Mouse (Mus musculus) frontal cortex, postnatal 14 days (tissue): ENCODE data around the gene Acsbg2.

Experiments
- DNase-seq, 2 experiments: peaks; one replicate each; pipeline ENCODE4 v3.0.0; 2022; ENCODE audit warnings: low spot score in 2 of 2

The Acsbg2 gene

DNA sequence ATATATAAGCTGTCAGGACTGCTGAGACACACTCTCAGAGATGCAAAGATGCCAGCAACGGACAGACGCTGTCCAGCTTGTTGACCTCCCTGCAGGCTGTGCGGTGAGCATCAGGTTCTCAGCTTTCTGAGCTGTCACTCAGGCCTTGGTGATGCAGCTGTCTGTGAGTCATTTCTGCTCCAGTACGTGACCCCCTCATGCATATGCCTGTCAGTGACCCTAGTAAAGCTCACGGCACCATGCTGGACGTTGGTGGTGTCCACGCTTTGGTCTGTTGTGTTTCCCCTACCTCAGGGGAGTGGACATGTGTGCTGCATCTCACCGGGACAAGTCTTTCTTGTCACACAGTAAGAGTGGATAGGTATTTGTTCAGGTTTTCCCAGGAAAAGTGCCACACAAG lies 2.5 kb downstream of the Acsbg2 start:
- DNase-seq: no peak

DNA sequence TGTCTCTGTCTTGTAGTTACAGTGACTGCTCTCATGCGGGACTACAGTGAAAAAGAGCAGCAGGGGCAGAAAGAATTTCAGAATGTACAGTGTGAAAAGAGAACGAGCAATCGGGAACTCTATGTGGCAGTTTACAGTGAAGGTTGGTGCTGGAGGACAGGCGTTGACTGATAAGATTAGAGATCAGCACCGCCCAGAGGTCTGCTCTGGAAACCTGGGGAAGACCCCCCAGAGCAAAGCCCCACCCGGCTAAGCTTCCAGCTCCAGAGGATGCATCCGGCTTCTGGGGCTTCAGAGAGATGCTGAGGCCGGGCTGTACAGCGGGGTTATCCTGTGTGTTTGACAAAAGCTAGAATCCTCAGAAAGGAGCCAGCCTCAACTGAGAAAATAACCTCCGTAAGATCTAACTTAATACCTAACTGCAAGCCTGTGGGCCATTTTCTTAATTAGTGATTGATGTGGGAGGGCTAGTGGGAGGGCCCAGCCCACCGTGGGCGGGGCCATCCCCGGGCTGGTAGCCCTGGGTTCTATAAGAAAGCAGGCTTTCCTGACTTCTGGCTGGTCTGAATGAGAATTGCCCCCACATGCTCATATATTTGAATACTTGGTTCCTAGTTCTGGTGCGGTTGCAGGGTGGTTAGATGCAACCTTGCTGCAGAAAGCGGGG lies 3.8 kb downstream of the Acsbg2 start:
- no peak for DNase-seq

DNA sequence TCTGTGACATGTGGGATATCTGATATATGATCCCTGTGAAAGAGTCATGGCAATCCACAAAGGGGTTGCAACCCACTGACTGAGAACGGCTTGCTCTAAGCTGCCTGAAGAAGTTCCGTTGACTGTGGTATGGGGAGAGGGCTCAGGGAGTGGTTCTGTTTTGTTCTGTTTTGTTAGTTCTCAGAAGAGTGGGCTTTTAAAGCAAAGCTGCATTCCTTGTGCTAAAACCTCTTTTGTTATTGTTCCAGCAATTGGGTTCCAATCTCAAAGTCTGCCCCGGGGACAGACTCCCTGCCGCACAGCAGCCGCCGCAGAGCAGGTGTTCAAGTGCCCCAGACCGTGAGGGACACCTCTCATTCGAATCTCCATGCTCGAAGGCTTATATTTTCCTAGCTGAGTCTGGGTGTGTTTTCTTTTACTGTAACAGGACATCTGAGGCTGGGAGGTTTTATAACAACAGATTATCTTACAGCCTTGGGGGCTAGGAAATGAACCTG lies 4.7 kb downstream of the Acsbg2 start:
- no peak for DNase-seq

DNA sequence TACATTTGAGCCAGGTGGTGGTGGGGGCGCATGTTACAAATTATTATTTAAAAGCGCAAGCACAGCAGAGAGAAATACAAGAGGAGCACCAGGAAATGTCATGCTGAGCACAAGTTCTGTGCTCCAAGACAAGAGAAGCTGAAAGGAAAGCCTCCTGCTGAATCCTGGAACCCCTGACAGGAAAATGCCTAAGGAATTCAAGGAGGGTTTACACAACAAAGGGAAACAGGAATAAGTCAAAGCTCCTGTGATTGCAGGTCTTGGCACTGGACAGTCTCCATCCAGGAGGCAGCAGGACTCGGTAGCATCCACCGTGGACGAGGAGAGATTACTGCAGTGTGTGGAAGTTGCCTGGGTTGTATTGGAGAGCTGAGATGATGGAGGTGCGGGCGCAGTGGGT lies 8.2 kb downstream of the Acsbg2 start:
- no peak for DNase-seq

DNA sequence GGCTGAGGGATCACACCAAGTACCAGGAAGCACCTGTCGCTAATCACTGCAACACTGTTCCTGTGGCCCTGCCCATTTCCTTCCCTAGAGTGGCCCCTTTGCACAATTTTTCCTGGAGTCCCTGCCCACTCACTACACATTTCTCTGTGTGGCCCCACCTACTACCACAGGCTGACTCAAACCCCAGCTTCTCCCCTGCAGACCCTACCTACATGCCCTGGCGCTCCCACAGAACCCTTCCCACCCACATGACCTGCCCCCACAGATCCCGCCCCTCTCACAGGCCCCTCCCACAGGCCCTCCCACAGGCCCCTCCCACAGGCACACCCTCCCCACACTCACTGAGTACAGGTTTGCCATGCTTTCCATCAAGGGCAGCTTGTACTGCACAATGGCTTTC lies 13.1 kb downstream of the Acsbg2 start:
- no peak for DNase-seq

DNA sequence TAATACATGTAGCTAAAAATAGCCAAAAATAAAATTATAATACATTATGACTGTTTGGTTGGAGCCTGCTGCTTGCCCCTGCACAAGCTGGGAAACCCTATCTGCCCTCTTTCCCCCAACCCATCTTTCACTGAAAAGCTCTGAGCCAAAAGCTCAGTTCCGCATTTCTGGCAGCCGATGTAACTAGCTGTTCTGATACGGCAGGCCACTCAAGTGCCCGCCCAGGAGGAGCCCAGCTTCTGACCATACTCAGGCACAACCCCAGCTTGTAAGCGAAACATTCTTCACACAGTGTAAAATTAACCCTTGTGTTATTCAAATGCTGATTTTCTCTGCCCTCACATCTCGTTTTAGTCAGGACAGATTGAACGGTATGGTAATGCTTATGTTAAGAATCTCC lies 15.3 kb downstream of the Acsbg2 start:
- no peak for DNase-seq

DNA sequence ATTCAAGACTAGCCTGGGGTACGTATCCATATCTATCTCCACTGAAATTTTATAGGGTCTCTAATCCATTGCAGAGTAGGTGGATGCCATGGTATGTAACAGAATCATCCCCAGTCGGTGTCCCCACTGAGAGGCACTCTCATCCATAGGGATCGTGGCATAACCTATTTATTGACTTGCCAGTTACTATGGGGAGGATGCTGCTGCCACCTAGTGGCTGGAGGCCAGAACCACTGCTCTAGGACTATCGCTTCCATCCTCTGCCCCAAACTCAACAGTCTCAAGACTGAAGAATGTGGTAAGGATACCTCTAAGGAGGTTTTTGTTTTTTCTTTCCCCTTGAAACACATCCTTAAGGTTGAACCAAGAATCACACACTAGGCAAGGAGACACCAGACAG lies 16.0 kb downstream of the Acsbg2 start:
- DNase-seq: peak in 1 of 2 experiments; percentile 14

DNA sequence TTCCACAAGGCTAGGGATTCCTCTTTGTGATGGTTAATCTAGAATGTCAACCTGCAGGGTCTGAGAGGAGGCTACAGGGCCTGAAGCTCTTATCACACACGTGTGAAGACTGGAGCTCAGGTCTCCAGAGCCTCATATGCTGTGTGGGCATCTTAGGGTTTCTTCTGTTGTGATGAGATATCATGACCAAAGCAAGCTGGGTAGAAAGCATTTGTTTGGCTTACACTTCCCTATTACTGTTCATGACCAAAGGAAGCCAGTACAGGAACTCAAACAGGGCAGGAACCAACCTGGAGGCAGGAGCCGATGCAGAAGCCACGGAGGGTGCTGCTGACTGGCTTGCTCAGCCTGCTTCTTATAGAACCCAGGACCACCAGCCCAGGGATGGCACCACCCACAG lies 18.8 kb downstream of the Acsbg2 start:
- no peak for DNase-seq

DNA sequence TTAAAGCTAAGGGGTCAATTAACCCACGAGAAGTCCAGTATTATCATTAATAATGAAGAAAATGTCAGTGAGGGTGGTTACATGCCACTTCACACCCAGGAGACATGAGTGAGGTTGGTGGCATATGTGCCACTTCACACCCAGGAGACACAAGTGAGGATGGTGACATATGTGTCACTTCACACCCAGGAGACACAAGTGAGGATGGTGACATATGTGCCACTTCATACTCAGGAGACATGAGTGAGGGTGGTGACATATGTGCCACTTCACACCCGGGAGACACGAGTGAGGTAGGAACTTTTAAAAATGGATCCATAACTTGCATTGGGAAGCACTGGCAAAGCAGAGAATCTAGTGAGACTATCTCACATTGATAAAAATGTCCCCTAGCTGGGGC lies 23.1 kb downstream of the Acsbg2 start:
- DNase-seq: no peak

DNA sequence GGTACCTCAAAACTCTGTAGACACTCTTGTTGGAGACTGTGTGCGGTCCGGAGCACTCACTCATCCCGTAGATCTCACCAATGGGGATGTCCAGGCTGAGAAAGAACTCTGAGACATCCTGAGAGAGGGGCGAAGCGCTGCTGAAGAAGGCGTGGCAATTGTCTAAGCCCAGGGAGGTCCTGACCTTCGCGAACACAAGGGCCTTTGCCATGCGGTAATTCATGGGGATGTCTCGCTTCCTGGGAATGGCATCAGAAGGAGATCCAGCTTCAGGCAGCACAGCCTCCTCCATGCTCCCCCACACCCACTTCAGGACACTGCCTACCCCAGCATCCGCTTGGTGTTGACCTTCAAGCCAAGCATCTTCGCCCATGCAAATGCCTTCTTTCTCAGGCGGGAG lies 24.5 kb downstream of the Acsbg2 start:
- no peak for DNase-seq

DNA sequence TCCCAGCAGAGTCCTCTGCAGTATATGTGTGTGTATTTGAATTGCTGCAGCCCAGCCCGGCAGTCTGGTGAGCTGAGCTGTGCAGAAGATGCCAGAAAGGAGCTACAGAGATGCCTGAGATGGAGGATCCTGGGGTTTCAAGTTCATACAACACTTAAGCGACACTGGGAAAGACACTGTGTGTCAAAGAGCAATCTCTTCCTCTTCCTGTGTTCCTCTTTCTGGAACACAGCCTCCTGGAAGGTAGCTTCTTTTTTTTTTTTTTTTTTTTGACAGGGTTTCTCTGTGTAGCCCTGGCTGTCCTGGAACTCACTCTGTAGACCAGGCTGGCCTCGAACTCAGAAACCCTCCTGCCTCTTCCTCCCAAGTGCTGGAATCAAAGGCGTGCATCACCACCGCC lies 25.5 kb downstream of the Acsbg2 start:
- DNase-seq: no peak

DNA sequence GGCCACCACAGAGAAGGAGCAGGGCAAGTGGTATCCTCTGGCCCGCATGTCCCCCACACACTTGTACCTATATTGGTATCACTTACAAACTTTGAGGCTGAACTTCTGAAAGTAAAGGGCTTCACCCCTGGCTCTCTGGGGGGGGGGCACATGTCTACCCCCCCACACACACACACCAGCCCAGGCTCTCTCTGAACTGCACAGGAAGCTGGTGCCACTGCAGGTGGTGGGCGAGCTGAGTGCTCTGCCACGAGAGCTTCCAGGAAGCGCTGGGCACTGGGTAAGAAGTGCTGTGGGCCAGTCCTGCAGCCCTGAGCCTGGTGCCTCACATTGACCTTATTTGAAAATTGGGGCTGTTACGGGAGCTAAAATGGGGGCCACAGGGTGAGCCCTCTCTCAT lies 30.6 kb downstream of the Acsbg2 start:
- DNase-seq: no peak

DNA sequence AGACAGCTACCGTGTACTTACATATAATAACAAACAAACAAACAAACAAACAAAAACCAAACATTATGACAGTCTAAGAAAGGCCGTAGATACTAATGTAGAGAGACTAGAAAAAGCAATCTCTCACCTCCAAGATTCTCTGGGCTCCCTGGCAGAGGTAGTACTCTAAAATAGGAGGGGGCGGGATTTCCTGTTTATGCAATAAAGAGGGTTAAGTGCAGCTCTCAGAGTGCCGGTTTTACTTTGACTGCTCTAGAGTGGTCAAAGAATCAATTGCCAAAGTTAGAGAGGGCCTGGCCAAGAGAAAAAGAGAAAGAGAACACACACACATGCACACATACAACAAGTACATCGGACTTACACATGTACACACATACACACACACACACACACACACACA lies 32.1 kb downstream of the Acsbg2 start:
- DNase-seq: no peak

DNA sequence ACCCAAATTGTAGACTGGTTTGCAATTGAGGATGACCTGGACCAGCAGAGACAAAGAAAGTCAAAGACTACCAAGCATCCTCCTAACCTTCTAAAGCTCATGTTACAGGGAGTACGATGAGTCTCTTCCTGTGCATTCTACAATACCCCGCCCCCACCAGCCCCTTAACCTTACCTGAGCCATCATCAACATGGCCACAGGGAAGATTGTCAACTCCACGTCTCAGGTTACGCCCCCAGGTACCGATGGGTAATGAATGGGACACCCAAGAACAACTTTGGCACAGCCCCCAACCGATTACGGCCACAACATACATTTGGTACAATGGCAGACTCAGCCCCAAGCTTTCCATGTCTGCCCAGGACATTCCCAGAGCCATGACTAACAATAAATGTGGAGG lies 33.7 kb downstream of the Acsbg2 start:
- no peak for DNase-seq

DNA sequence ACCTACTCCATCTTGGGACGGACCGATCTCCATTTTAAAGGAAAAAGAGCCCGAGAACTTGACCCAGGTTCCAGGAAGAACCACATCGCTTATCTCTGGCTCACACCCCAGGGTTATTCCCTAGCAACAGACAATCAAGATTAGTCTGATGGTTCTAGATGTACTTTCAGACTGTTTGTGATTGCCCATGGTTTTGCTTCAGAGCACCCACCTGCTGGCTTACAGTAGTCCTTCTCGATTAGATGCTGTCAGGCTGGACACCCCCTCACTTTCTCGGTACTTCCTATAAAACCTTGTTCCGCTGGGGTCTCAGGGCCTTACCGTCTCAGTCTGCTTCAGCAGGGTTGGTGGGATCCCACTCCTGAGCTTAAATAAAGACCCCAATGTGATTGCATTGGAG lies 37.9 kb downstream of the Acsbg2 start:
- DNase-seq: no peak

DNA sequence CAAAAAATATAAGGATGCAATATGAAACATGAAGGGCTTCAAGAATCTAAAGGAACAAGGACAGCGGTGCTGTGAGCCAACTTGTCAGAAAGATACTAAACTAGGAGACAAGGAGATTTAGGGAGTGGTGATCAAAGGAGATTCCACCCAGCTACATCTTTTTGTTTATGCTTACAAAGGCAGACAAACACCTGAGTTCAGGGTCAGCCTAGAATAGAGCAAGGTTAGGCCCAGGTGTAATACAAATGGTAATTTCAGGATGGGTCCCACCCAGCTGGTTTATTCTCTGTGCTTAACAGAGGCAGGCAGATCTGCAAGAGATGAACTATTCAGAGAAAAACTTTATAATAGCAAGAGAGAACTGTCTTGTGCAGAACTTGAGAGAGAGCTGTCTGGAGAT lies 40.9 kb downstream of the Acsbg2 start:
- DNase-seq: no peak

DNA sequence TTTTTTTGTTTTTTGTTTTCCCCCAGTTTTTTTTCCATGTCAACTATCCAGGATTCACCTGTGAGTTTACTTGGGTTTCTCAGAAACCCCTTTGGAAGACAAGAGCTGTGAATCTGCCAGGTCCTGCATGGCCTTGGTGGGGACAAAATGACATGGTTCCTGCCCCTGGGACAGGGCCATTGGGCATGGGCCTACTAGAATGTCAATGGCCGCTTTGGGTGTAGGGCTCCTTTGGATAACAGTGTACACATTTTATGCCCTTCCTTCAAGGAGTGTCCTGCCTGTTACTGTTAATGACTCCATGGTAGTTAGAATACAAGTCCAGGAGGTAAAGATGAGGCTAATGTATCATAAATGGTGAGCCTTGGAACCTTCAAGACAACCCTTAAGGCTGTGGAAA lies 41.3 kb downstream of the Acsbg2 start:
- DNase-seq: no peak

DNA sequence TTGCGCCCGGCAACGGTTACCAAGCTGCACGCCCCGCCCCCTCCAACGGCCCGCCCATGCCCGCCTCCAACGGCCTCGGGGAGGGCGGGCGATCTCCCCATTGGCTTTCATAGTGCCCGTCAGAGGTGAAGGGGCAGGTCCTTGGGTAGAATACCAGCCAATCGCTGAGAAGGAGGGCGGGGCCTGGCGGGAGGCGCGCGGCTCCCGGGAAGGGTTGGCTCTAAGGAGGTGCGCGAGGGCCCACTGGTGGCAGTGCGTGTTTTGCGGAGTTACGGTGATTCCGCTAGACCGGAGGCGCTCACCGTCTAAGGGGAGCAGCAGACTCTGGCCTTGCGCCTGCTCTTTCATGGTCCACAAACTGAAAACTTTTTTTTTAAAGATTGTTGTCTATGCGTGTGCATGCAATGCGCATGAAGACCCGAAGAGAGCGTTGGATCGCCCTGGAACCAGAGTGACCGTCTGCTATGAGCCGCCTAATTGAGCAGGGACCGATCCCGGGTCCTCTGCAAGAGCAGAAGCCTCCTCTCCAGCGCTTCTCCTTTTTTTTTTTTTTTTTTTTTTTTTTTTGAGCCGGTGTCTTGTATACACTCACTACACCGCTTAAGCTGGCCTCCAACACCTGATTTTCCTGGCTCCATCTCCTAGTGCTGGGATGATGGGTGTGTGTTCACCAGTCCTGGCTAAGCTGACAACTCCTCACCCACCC lies 43.0 kb downstream of the Acsbg2 start:
- DNase-seq: peak; percentile 96 to 97

DNA sequence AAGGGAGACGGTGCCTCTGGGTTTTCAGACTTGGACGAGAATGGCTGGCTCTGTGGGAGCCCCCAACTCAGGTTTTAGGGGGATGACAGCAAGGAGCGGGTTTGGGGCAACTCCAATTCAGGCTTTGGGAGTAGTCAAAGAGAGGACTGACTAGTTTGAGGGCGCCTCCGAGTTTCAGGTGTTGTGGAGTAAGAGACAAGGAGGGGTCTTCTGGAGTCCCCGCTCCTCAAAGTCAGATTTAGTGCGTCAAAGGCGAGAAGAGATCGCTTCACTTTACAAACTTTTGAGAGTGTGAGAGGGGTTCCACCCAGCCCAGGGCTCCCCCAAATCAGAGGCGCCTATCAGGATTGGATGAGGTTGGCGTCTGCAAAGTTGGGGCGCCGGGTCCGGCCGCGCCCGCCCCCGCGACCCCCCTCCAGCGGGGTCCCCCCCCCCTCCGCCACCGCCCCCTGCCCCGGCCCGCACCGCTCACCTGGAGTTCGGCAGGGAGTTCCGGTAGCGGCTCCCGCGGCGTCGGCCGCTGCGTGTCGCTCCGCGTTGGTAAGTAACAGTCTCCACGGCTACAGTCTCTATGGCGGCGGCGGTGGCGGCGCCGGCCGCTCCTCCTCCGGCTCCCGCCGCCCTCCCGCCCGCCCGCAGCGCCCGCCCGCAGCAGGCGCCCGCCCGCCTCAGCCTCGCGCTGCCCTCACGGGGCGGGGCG lies 43.7 kb downstream of the Acsbg2 start, which contains the start of gene Rfx2:
Gene Rfx2, minus strand, starts transcription at position 603 of the 700 bp plus-strand sequence.
- no peak for DNase-seq

DNA sequence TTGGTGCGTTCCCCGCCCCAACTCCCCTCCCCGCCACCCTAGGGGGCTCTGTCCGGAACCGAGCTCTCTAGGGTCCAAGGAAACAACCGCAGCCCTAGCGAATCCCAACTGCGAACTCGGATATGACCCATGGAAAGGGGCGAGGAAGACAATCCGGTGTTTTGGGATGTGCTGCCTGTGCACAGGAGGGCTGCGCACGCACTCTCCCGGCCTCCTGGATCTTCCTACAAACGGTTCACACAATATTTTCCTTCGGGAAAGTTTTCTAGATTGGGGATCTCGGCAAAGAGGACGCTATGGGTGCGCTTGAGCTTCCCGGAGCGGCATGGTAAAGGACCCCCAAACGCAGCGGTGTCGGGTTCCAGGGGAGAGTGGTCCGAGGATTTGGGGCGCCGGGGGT lies 44.5 kb downstream of the Acsbg2 start:
- DNase-seq: no peak

DNA sequence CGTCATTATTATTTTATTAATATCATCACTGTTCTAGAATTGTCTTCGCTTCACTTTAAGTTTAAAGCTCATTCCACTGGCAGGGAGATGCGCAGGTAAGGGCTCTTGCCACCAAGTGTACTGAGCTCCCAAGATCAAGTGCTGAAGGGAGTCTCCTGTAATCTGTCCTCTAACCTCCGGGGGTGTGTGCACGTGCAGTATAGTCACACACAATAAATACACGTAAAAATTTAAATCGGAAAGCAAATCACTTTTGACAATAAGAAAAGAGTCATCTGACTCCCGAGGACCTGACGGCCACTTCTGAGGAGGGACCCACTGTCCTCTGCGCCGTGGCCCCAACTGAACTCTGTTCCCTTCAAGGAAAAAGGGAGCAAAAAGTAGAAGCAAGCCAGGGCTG lies 45.1 kb downstream of the Acsbg2 start:
- DNase-seq: no peak

DNA sequence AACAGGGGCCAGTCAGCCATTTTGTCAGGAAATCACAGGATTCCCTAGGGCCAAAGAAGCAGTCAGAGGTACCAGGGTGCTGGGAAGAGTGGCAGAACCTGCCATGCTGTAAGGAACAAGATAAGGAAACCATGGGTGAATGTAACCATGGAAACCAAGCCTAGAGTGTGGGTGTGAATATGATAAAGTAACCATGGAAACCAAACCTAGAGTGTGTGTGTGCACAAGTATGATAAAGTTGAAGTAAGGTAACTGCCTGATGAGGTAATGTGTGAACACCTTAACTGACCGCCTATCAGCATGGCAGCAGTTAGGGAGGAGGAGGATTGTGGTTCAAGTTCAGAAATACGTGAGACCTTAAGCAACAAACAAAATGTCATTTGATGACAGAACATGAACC lies 47.5 kb downstream of the Acsbg2 start:
- DNase-seq: no peak

DNA sequence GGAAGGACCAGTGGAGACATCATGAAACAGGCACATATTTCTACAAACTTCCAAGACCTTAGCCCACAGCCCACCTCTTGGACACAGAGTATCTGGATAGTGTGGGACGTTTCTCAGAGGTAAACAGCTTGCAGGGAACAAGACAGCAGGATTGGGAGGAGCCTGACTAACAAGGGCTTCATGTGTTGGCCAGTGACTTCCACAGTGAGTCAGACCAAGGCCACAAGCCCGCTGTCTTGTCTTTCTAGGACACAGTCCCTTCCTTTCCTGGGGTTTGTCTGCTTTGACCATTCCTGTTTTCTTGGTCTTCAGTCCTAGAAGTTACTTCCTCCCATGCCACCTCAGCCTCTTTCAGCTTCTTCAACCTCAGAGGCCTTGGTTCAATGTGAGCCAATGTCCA lies 50.9 kb downstream of the Acsbg2 start:
- DNase-seq: no peak
